Mouse (Mus musculus) liver, embryonic 14.5 days (tissue): ENCODE measurements around the gene Tchp. TPM values are rescaled to one million over a fixed set of nuclear protein-coding genes. Genes with fewer than 3 reads are reported as not detected.
A peak's percentile ranks its signal among the peaks of the same experiment; 100 is the strongest.

ENCODE experiments used
- ATAC-seq: fragments of 200-750 bp; cut with Nextera tagmentation; 2 replicates; pipeline ENCODE4 v1.8.0; 2017; ENCODE audit warnings: moderate number of reproducible peaks, mild to moderate bottlenecking, moderate library complexity; ENCODE audit not compliant: insufficient read depth
- DNase-seq, 3 experiments: peaks; one replicate each; pipeline ENCODE4 v3.0.0-alpha.2; 2012 to 2013; ENCODE audit warnings: low read depth in 3 of 3, low spot score in 3 of 3
- H3K27ac ChIP-seq: fragments of 300-500 bp; sonication (generic); 2 replicates; pipeline ENCODE4 v1.5.1; 2014; ENCODE audit warnings: moderate library complexity, mild to moderate bottlenecking, control low read depth, inconsistent platforms
- H3K27me3 ChIP-seq: fragments of 300-500 bp; sonication (generic); 2 replicates; pipeline ENCODE4 v1.6.1; 2014; ENCODE audit warnings: mild to moderate bottlenecking, low read length, moderate library complexity; ENCODE audit not compliant: control insufficient read depth, insufficient read depth
- H3K36me3 ChIP-seq: fragments of 300-500 bp; sonication (generic); replicated peaks from 2 replicates; pipeline ENCODE4 v1.6.1; 2014; ENCODE audit warnings: low read depth; ENCODE audit not compliant: control insufficient read depth, insufficient read depth
- H3K4me1 ChIP-seq, 2 experiments: fragments of 200-500 bp in 1 of 2; fragments of 300-500 bp in 1 of 2; sonication (generic) in 1 of 2; replicated peaks; 2 replicates each; pipeline ENCODE4 v1.6.1; 2012 to 2014; ENCODE audit warnings: antibody characterized with exemption in 1 of 2, inconsistent platforms in 1 of 2, low read length in 1 of 2; ENCODE audit not compliant: control insufficient read depth in 2 of 2, insufficient read depth in 2 of 2
- H3K4me2 ChIP-seq: fragments of 300-500 bp; sonication (generic); 2 replicates; pipeline ENCODE4 v1.6.1; 2014; ENCODE audit warnings: low read depth, mild to moderate bottlenecking, control low read depth, moderate library complexity
- H3K4me3 ChIP-seq, 2 experiments: fragments of 200-500 bp in 1 of 2; fragments of 300-500 bp in 1 of 2; sonication (generic) in 1 of 2; 2 replicates each; pipeline ENCODE4 v1.5.1; 2012 to 2014; ENCODE audit warnings: low read depth in 2 of 2, low read length in 2 of 2, mild to moderate bottlenecking in 2 of 2, control low read depth in 1 of 2, inconsistent platforms in 1 of 2, moderate library complexity in 1 of 2; ENCODE audit not compliant: insufficient read depth in 1 of 2
- H3K9ac ChIP-seq: fragments of 300-500 bp; sonication (generic); replicated peaks from 2 replicates; pipeline ENCODE4 v1.6.1; 2014; ENCODE audit warnings: mild to moderate bottlenecking, control low read depth, moderate library complexity
- H3K9me3 ChIP-seq: fragments of 300-500 bp; sonication (generic); 2 replicates; pipeline ENCODE4 v1.6.1; 2016; ENCODE audit warnings: low read length, mixed read lengths; ENCODE audit not compliant: control insufficient read depth
- CTCF ChIP-seq: IDR thresholded peaks from 2 replicates; pipeline ENCODE4 v1.5.1; 2016; ENCODE audit warnings: antibody characterized with exemption, low read depth, control low read depth
- EP300 ChIP-seq: IDR thresholded peaks from 2 replicates; pipeline ENCODE4 v1.6.1; 2016; ENCODE audit warnings: antibody characterized with exemption, low read depth
- WGBS: fragments of 180-500 bp; shearing (Covaris S2); extraction: QIAGEN DNeasy Blood & Tissue Kit; methylation state at CpG from one replicate; pipeline ENCODE4 v1.1.7; 2014; ENCODE audit not compliant: insufficient replicate concordance; 5-methylcytosine and 5-hydroxymethylcytosine counted together
- polyA plus RNA-seq, 2 experiments: library from polyadenylated mRNA; depleted of rRNA in 1 of 2; stranded (reverse) in 1 of 2; unstranded in 1 of 2; fragments of >200 nt; fragmentation: Nextera tagmentation in 1 of 2; extraction: Ambion mirVana in 1 of 2; gene quantifications; 2 replicates each; pipeline versions ENCODE4 v1.2.1 to v1.2.3; 2012 to 2014

Gene Tchp
- polyA plus RNA-seq, 2 experiments = 2.2 to 7.8 TPM

GRCm38 (mm10) chr5:114737090-114737887, 29.7 kb downstream of the Tchp start:
- TF ChIP-seq CTCF = no peak
- no peak for TF ChIP-seq EP300
- no peaks in the 10 kb centered on the region for H3K9me3 ChIP-seq
- H3K27me3 ChIP-seq = no peaks in the 10 kb centered on the region
- no peak overlapping the region for H3K9ac ChIP-seq
- 0 out of 4 replicates have a peak, but pooled peaks cover 0 to 2% of the 10 kb centered on the region in 2 experiments for H3K4me1 ChIP-seq
- 77% methylated on average over 21 of the region's 21 CpGs for WGBS
- no peak for ATAC-seq
- no peak overlapping the region for H3K27ac ChIP-seq
- no peak overlapping the region for H3K4me2 ChIP-seq
- DNase-seq = no peak
- peaks cover 21% of the 10 kb centered on the region for H3K36me3 ChIP-seq
- H3K4me3 ChIP-seq = no peak overlapping the region

- 71% methylated on average over 12 of the region's 12 CpGs for WGBS
- H3K27ac ChIP-seq = no peak overlapping the region
- DNase-seq (no peak), ATAC-seq (peak; percentile 33; the same call in 1 of the 2 replicates)
- peaks cover 23% of the 10 kb centered on the region for H3K36me3 ChIP-seq
- H3K9ac ChIP-seq = no peak overlapping the region
- no peak overlapping the region for H3K4me3 ChIP-seq
- no peak overlapping the region for H3K4me2 ChIP-seq
- H3K27me3 ChIP-seq = no peaks in the 10 kb centered on the region
- 0 out of 4 replicates have a peak, but pooled peaks cover 0 to 2% of the 10 kb centered on the region in 2 experiments for H3K4me1 ChIP-seq
- no peaks in the 10 kb centered on the region for H3K9me3 ChIP-seq
- no peak for TF ChIP-seq CTCF
- TF ChIP-seq EP300 = no peak
Observed at GRCm38 (mm10) chr5:114738707-114739241, 31.2 kb downstream of the Tchp start.

- TF ChIP-seq CTCF (no peak), EP300 (no peak)
- no peak for DNase-seq
- WGBS = 69% methylated on average over 4 of the region's 4 CpGs
- Histone ChIP-seq H3K4me1 (0 out of 4 replicates have a peak, but pooled peaks cover 0 to 2% of the 10 kb centered on the region in 2 experiments), H3K36me3 (peaks cover 37% of the 10 kb centered on the region), H3K4me2 (no peak overlapping the region), H3K4me3 (no peak overlapping the region), H3K9ac (no peak overlapping the region), H3K27me3 (no peaks in the 10 kb centered on the region), H3K27ac (no peak overlapping the region), H3K9me3 (no peaks in the 10 kb centered on the region)
- ATAC-seq = no peak
Observed at GRCm38 (mm10) chr5:114740595-114740994, 33.0 kb downstream of the Tchp start.

GRCm38 (mm10) chr5:114742572-114742971, 35.0 kb downstream of the Tchp start:
- DNase-seq (no peak), ATAC-seq (no peak)
- 0 out of 4 replicates have a peak, but pooled peaks cover 0 to 2% of the 10 kb centered on the region in 2 experiments for H3K4me1 ChIP-seq
- H3K4me3 ChIP-seq = no peak overlapping the region
- 81% methylated on average over 10 of the region's 10 CpGs for WGBS
- H3K27ac ChIP-seq = no peak overlapping the region
- H3K27me3 ChIP-seq = no peaks in the 10 kb centered on the region
- no peak overlapping the region for H3K4me2 ChIP-seq
- H3K9ac ChIP-seq = no peak overlapping the region
- peaks cover 32% of the 10 kb centered on the region for H3K36me3 ChIP-seq
- H3K9me3 ChIP-seq = no peaks in the 10 kb centered on the region
- TF ChIP-seq EP300 = no peak
- no peak for TF ChIP-seq CTCF

- Histone ChIP-seq H3K9ac (no peak overlapping the region), H3K36me3 (peaks cover 33% of the 10 kb centered on the region), H3K27ac (no peak overlapping the region), H3K9me3 (no peaks in the 10 kb centered on the region), H3K4me3 (no peak overlapping the region), H3K4me2 (no peak overlapping the region), H3K4me1 (0 out of 4 replicates have a peak, but pooled peaks cover 0 to 2% of the 10 kb centered on the region in 2 experiments), H3K27me3 (no peaks in the 10 kb centered on the region)
- ATAC-seq (no peak), DNase-seq (no peak)
- TF ChIP-seq EP300 (no peak), CTCF (no peak)
- WGBS = 82% methylated on average over 13 of the region's 13 CpGs
Observed at GRCm38 (mm10) chr5:114742998-114743696, 35.6 kb downstream of the Tchp start.
